In the genomic region with DNA sequence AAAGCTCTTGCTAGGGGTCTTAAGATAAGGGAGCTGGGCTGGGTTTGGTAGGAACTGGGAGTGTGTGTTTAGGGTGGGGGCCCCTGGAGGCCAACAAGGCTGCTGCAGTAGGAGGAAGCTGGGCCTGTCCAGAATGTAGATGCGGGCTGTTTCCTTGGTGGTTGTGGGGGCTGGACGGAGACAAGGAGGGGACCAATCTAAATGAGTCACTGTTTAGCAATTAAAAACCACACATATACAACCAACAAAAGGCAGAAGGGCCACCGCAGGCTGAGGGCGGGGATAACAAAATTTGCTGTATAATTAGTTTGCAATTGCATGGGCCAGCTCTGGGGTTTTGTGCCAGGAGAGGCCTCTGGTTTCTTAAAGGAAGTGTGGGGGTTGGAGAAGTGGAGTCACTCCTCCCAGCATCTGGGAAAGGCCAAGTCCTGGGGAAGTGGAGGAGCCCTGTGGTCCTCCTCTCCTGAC, we compare ENCODE assay signal across 8 mouse cellular contexts. TPM values are rescaled to one million over a fixed set of nuclear protein-coding genes. Genes with fewer than 3 reads are reported as not detected.
DNase-seq lines count a peak whose midpoint lies in the region; ATAC-seq lines count a peak whose summit lies in the region.

No protein-coding gene starts in this region.

- peak; percentile 92 for DNase-seq in 416B (ENCODE audit: low read depth)
- DNase-seq in heart, postnatal 14 days, result peak; percentile 61 to 62
- DNase-seq in kidney, postnatal 36 days, result peak; percentile 68 to 71
- peak; percentile 63 to 69 for DNase-seq in urinary bladder, postnatal 36 days (ENCODE audit: low spot score in 2 of 2)
- no peak for DNase-seq in testis, postnatal 10 days (ENCODE audit: low spot score)

- no peaks in the 10 kb centered on the region for H3K9me3 ChIP-seq in erythroblast, embryonic 14.5 days (ENCODE audit: control insufficient read depth, low read length)
- H3K9me3 ChIP-seq in megakaryocyte, embryonic 14.5 days, result no peaks in the 10 kb centered on the region

- peaks cover 41% of the 10 kb centered on the region for H3K36me3 ChIP-seq in erythroblast, embryonic 14.5 days (ENCODE audit: control insufficient read depth)
- peaks cover 67% of the 10 kb centered on the region for H3K36me3 ChIP-seq in megakaryocyte, embryonic 14.5 days (replicated peaks; ENCODE audit: low read length)

- ATAC-seq in CD4-positive, CD25-positive, alpha-beta regulatory T cell, adult 4 months, result peak; percentile 4

- peaks cover 88% of the 10 kb centered on the region for H3K4me1 ChIP-seq in erythroblast, embryonic 14.5 days (ENCODE audit: control insufficient read depth)
- peaks cover 52% of the 10 kb centered on the region for H3K4me1 ChIP-seq in megakaryocyte, embryonic 14.5 days

- H3K4me3 ChIP-seq in erythroblast, embryonic 14.5 days (replicated peaks), result peak overlapping the region; percentile 81
- H3K4me3 ChIP-seq in megakaryocyte, embryonic 14.5 days (replicated peaks), result peak overlapping the region; percentile 90

- intact Hi-C loops in heart, postnatal 14 days (cut with DNase I), result loop anchor here (2.0 to 5.0 kb wide), 2 partner anchors 19 to 107 kb away; a partner anchor contains a TSS

- no peaks in the 10 kb centered on the region for H3K27me3 ChIP-seq in erythroblast, embryonic 14.5 days (ENCODE audit: control insufficient read depth)
- H3K27me3 ChIP-seq in megakaryocyte, embryonic 14.5 days (replicated peaks), result no peaks in the 10 kb centered on the region

RNA-seq across cellular contexts. Expression of a gene that starts 2.6 kb away (rescaled TPM):
- polyA plus RNA-seq in CD4-positive, CD25-positive, alpha-beta regulatory T cell, adult 4 months (2017; shearing (Covaris generic)), result 10 to 100 TPM; 16.3 to 21.5 TPM
- polyA plus RNA-seq in erythroblast, embryonic 14.5 days (2012), result 4.2 and 5.2 TPM in 2 replicates
- total RNA-seq in heart, postnatal 14 days (2021), result 10 to 100 TPM; 47.6 to 50.0 TPM
- 207 and 435 TPM in 2 replicates for polyA plus RNA-seq in megakaryocyte, embryonic 14.5 days (2012; ENCODE audit: insufficient read depth, low replicate concordance)
